Mouse (Mus musculus) gastrocnemius, adult 8-10 months (tissue): Measurements from ENCODE around the gene Taf8. TPM values are rescaled to one million over a fixed set of nuclear protein-coding genes. Genes with fewer than 3 reads are reported as not detected.

ENCODE experiments used
- DNase-seq, 2 experiments: peaks; one replicate each; pipeline ENCODE4 v3.0.0; 2022; ENCODE audit warnings: low spot score in 2 of 2
- total RNA-seq, 4 experiments: library from RNA; stranded (reverse); gene quantifications; 2 replicates each; pipeline ENCODE4 v1.2.4; 2022

The Taf8 gene
- total RNA-seq, 4 experiments from 2014 or later: 10.0 to 12.6 (median 11.2) TPM

DNA sequence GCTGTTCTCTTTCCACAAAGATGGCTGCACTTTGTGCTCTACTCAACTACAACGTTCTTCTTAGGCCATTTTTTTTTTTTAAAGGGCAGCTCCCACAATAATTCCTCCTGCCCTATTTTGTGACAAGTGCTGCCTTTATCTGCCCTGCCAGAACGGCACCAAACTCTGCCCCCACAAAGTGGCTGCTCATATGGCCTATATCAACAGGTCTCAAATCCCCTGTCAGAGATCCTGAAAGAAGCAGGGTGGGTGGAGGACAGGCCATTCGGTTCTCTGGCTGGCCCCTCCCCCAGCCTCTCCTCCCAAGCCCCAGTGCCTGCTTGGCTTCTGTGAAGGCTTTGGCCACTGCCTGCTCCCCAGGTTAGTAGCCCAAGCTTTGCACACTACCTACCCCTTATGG lies 17.1 kb downstream of the Taf8 start:
- DNase-seq: no peak

DNA sequence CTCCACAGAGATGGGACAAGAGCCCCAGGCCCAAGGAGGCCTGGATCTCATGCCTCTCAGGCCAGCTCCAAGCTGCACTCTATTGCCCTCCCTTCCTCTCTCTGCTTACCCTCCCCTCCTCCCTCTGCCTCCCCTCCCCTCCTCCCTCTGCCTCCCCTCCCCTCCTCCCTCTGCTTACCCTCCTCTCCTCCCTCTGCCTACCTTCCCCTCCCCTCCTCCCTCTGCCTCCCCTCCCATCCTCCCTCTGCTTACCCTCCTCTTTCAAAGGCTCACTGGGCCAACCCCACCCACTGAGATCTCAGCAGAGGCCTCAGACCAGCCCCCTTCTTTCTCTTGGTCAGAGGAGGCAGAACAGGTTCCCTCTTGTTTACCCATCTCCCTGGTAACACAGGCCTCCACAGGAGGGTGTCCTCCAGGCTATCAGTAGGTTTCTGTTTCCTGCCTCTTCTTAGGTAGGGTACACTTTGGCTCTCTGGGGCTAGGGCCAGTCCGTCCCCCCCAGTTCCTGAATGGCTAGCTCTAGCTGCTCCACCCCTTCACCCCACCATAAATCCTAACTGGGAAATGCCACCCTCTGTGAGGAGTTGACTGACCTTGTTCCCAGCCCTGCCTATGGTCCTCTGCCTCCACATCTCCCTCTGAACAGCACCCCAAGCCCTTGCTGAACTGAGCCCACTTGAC lies 17.7 kb downstream of the Taf8 start:
- no peak for DNase-seq

DNA sequence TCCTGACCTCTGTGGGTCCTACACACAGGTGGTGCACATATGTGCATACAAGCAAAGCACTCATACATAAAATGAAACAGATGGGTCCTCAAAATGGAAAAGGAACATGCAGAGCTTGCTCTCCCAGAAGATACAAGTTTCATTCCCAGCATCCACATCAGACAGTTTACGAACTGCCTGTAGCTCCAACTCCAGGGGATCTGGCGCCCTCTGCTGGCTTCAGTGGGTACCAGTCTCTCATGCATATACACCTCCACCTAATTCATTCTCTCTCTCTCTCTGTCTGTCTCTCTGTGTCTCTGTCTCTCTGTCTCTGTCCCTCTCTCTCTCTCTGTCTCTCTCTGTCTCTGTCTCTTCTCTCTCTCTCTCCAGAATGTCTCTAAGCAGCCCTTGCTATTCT lies 19.7 kb downstream of the Taf8 start:
- no peak for DNase-seq

GRCm38 (mm10) chr17:47479887-47480286 lies 22.2 kb downstream of the Taf8 start:
- DNase-seq: no peak

- DNase-seq: no peak
Measured at GRCm38 (mm10) chr17:47475714-47476113, 26.4 kb downstream of the Taf8 start.

DNA sequence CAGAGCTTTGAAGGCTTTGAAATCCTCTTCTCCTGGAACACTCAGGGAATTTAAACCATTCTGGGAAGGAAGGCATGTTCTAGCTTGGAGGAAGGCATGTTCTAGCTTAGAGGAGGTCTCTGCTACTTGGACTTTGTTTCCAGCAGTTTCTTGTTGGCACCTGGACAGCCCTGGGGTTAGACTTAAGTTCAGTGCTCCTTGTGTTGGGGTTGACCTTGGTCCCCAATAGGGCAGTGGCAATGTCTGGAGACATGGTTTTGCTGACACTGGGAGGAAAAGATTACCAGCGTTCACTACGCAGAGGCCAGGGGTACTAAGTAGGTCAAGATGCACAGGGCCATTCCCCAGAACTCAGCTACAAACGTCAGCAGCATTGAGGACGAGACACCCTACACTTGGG lies 26.9 kb downstream of the Taf8 start:
- no peak for DNase-seq

GRCm38 (mm10) chr17:47474250-47474649 lies 27.8 kb downstream of the Taf8 start:
- no peak for DNase-seq

- DNase-seq: no peak
Measured at GRCm38 (mm10) chr17:47473434-47473974, 28.6 kb downstream of the Taf8 start.

GRCm38 (mm10) chr17:47472435-47473350 lies 29.4 kb downstream of the Taf8 start:
- DNase-seq: no peak

- no peak for DNase-seq
Measured at GRCm38 (mm10) chr17:47470686-47471085, 31.4 kb downstream of the Taf8 start.

GRCm38 (mm10) chr17:47470121-47470520 lies 32.0 kb downstream of the Taf8 start:
- no peak for DNase-seq

GRCm38 (mm10) chr17:47469642-47470041 lies 32.5 kb downstream of the Taf8 start:
- no peak for DNase-seq

DNA sequence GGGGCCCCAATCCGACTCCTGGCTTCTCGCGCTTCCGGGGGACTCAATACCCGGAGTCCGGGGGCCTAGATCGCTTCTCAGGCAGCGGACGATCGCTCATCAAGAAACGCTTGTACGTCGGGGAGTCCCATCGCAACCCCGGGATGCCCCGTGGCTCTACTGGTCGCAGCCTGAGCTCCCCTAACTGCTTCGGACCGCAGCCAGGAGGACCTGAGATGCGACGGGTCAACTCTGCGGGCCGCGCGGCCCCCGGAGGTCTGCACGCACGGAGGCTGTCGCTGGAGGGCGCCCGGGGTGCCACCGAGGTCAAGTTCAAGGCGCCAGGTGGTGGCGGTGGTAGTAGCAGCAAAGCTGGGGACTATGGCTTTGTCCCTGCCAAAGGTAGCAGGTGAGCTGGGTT lies 33.6 kb downstream of the Taf8 start:
- DNase-seq: no peak

- no peak for DNase-seq
Measured at GRCm38 (mm10) chr17:47468063-47468462, 34.0 kb downstream of the Taf8 start.

- no peak for DNase-seq
Measured at GRCm38 (mm10) chr17:47467659-47468058, 34.4 kb downstream of the Taf8 start.

DNA sequence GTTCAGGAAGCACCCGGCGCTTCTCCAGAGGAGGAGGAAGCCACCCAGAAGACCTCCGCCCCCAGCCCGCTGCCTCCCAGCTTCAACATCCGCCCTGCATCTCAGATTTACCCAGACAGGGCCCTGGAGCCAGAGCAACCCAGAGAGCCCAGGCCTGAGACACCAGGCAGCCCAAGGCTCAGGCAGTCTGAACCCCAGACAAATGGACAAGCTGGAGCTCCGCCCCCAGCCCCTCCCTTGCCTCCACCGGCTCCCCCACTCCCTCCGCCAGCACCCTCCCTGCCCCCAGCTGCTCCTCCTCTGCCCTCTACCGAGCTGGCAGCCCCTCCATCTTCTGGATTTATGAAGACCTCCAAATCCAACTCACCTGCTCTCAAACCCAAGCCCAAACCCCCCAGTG lies 35.8 kb downstream of the Taf8 start:
- no peak for DNase-seq

DNA sequence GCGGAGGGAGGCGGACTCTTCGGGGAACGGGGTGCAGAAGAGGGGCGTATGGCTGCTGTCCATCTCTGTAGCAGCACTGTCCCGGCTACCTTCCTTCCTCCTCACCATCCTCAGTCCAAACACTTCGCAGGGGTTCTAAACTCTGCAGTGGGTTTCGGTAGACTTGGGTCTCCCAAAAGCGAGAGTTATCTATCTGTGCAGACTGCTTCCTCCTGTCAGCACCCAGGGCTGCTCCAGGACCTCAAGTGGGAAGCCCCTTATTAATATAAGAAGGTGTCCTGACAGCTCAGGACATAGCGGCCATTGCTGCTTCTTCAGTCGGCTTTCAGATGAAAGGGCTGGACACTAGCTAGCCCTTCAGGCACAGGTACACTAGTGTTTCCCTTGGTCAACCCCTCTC lies 37.1 kb downstream of the Taf8 start:
- no peak for DNase-seq

DNA sequence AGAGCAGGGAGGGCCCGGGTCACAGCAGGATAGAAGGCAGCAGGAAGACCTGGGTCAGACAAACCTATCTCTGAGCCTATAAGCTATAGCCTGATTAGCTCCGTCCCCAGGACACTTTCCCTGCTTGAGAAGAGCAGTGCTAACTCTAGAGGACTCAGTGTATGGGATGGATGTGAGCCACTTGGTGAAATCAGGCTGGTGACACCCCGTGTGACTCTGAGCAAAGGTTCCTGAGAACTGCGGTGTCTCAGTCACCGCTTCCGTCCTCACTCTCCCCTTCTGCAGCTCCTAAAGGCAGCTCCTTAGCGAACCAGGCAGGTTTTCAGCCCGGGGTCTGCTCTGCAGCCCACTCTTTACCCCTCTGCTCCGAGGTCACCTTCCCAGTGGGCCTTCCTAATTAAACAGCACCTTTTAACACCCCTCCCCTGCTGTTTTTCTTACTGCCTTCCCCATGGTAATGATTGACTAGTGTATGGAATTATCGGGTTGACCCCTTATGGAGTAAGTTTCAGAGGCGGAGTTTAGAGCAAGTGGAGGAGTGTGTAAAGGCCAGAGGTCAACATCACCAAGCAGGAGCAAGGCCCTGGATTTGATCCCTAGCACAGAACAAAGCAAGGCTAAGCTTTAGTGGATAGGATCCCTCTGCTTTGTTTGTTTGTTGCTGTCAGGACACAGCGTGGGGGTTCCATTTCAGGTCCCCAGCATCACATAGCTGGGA lies 37.7 kb downstream of the Taf8 start:
- no peak for DNase-seq

DNA sequence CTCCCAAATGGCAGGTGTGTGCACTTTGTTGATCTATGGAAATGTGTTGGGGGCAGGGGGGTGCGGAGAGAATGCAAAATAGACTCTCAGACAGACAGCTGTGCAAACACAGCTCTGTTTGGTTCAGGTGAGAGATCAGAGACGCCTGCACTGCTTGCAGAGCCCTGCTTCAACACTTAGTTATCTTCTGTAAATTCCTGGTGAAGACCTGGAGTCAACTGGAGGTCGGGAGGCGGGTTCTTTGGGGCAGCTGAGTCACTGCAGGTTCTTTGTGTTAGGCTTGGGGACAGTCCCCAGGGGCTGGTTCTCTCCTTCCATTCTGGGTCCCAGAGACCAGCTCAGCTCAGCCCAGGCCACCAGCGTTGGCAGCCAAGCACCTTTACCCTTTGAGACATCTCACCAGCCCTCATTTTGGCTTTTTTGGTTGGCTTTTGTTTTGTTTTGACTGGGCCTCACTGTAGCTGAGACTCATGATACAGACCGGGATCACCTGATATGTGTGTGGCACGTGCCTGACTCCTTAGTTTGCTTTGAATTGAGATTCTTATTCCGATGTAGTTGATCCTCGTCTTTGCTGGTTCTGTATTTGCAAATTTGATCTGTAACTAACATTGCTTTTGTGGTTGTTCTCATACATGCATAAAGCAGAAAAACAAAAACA lies 39.2 kb downstream of the Taf8 start:
- DNase-seq: no peak

GRCm38 (mm10) chr17:47462209-47462608 lies 39.9 kb downstream of the Taf8 start:
- no peak for DNase-seq

DNA sequence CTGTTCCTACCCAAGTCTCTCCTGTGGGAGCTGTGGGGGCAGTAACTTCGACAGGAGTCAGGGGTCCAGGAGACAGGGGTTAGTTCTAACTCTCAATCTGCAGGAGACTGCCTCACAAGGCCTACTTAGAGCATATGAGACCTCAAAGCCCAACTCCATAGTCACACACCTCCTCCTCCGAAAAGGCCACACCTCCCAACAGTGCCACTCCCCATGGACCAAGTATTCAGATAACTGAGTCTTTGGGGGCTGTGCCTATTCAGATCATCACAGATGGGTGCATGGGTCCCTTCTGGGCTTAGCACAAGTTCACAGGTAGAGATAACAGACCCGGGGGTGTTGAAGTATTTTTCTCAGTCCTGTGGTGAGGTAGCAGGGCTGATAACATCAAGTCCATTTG lies 40.4 kb downstream of the Taf8 start:
- DNase-seq: no peak
